Mouse (Mus musculus) spleen, postnatal 0 days (tissue): ENCODE measurements around the gene Ankef1. TPM values are rescaled to one million over a fixed set of nuclear protein-coding genes. Genes with fewer than 3 reads are reported as not detected.

Source experiments
- polyA plus RNA-seq: library from polyadenylated mRNA; unstranded; fragments of >200 nt; fragmentation: Nextera tagmentation; extraction: Ambion mirVana; gene quantifications from 2 replicates; pipeline ENCODE4 v1.2.1, GENCODE M21; 2015

Gene Ankef1
- 0.12 TPM in 1 of 2 replicates, not detected in the other for polyA plus RNA-seq

DNA sequence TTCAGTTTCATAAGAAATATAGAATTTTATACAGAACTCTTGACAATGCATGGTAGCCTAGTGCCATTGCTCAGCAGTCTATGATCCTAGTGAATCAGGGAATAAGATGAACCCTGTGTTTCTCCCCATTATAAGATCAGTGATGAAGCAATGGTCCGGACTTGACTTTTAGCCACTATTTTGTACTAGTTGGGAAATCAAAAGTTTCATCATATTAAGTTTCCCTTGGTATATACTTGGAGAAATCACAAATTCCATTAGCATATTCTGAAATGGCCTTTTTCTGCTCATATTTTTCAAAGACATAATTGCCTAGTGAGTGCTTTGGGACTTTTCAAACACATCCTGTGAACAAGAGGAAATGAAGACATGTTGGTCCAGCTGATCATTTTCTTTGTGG is at the start of gene Ankef1:
Gene Ankef1, plus strand, starts transcription at position 260 of the 400 bp plus-strand sequence.

Other genes with a start within 250 kb of the Ankef1 start
- gene Pak7, start 113.9 kb upstream of the Ankef1 start, polyA plus RNA-seq: 0.04 and 0.15 TPM in 2 replicates
- not detected in 2 replicates for gene Snap25, start 211.5 kb downstream of the Ankef1 start, polyA plus RNA-seq